Mouse (Mus musculus) Muller cell, postnatal 12 days (primary cell): ENCODE measurements around the gene Smyd5.

Experiments
- DNase-seq: peaks from one replicate; pipeline ENCODE4 v3.0.0-alpha.2; 2015; ENCODE audit errors: inconsistent ontology term

The Smyd5 gene

GRCm38 (mm10) chr6:85431842-85432431 is at the start of gene Smyd5:
TSS of gene Smyd5 (plus strand) at chr6:85431989.
- peak; percentile 73 for DNase-seq

- peak; percentile 71 for DNase-seq
These were observed 49.0 kb upstream of the Smyd5 start for GRCm38 (mm10) chr6:85382791-85383190.

- no peak for DNase-seq
These were observed 43.2 kb upstream of the Smyd5 start for GRCm38 (mm10) chr6:85388608-85389007.

- no peak for DNase-seq
These were observed 40.0 kb upstream of the Smyd5 start for GRCm38 (mm10) chr6:85391803-85392202.

- no peak for DNase-seq
These were observed 36.4 kb upstream of the Smyd5 start for GRCm38 (mm10) chr6:85395360-85395759.

GRCm38 (mm10) chr6:85397165-85397564 is 34.6 kb upstream of the Smyd5 start:
- DNase-seq, result no peak

- no peak for DNase-seq
These were observed 32.1 kb upstream of the Smyd5 start for GRCm38 (mm10) chr6:85399715-85400114.

- DNase-seq, result no peak
These were observed 29.2 kb upstream of the Smyd5 start for GRCm38 (mm10) chr6:85402613-85403012.

GRCm38 (mm10) chr6:85403039-85403438 is 28.8 kb upstream of the Smyd5 start:
- peak; percentile 53 for DNase-seq

- peak; percentile 27 for DNase-seq
These were observed 22.8 kb upstream of the Smyd5 start for GRCm38 (mm10) chr6:85409003-85409402.

GRCm38 (mm10) chr6:85410771-85411273 is 21.0 kb upstream of the Smyd5 start:
- DNase-seq, result peak; percentile 89

GRCm38 (mm10) chr6:85415829-85416228 is 16.0 kb upstream of the Smyd5 start:
- no peak for DNase-seq

- DNase-seq, result peak; percentile 23
These were observed 12.6 kb upstream of the Smyd5 start for GRCm38 (mm10) chr6:85419150-85419549.

- no peak for DNase-seq
These were observed 7.9 kb upstream of the Smyd5 start, which contains the start of gene Noto for GRCm38 (mm10) chr6:85423836-85424379. TSS of gene Noto (plus strand) at chr6:85423886.

GRCm38 (mm10) chr6:85431274-85431841 is 431 bp upstream of the Smyd5 start:
- no peak for DNase-seq

GRCm38 (mm10) chr6:85433865-85434264 is 2.1 kb downstream of the Smyd5 start:
- DNase-seq, result no peak

GRCm38 (mm10) chr6:85436204-85436603 is 4.4 kb downstream of the Smyd5 start:
- DNase-seq, result no peak

GRCm38 (mm10) chr6:85436631-85437030 is 4.8 kb downstream of the Smyd5 start:
- DNase-seq, result peak; percentile 7

- no peak for DNase-seq
These were observed 9.4 kb downstream of the Smyd5 start for GRCm38 (mm10) chr6:85441142-85441541.

GRCm38 (mm10) chr6:85443488-85444233 is 11.9 kb downstream of the Smyd5 start:
- DNase-seq, result no peak

- peak; percentile 58 for DNase-seq
These were observed 12.6 kb downstream of the Smyd5 start for GRCm38 (mm10) chr6:85444266-85444965.

- no peak for DNase-seq
These were observed 13.5 kb downstream of the Smyd5 start for GRCm38 (mm10) chr6:85445286-85445685.
